Mouse (Mus musculus): ENCODE data around the gene Enox1. TPM values are rescaled to one million over a fixed set of nuclear protein-coding genes. Genes with fewer than 3 reads are reported as not detected.

The Enox1 gene
- polyA plus RNA-seq, 1 experiment from 2014 or later = 37.1 TPM

GRCm38 (mm10) chr14:77387877-77388276 is 231.3 kb downstream of the Enox1 start:
- no peaks in the 10 kb centered on the region for H3K9me3 ChIP-seq
- H3K36me3 ChIP-seq = no peaks in the 10 kb centered on the region
- no peak overlapping the region for H3K4me3 ChIP-seq
- H3K27me3 ChIP-seq (replicated peaks) = no peaks in the 10 kb centered on the region
- no peak overlapping the region for H3K9ac ChIP-seq
- 84% methylated on average over 2 of the region's 2 CpGs for WGBS
- peaks cover 6% of the 10 kb centered on the region for H3K4me1 ChIP-seq
- H3K27ac ChIP-seq = no peak overlapping the region
- ATAC-seq (ENCODE audit: low FRiP score, low read depth) = no peak
- H3K4me2 ChIP-seq (replicated peaks) = no peak overlapping the region

DNA sequence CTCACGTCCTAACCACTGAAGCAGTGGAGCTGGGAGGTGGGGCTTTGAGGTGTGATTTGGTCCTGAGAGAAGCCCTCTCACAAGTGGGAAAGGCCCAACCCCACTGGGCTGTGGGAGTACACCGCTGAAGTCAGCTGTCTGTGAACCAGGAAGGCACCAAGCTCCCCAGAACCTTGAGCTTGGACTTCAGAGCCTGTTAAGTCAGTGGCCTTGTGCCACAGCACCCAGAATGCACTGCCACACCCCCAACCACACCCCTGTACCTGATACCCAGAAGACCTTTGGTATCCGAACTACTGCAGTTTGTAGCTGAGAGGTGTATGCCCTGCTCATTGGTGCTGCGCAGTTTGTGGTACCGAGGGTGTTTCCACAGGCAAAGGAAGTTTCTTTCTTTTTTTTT is 232.7 kb downstream of the Enox1 start:
- Histone ChIP-seq H3K9ac (no peak overlapping the region), H3K36me3 (no peaks in the 10 kb centered on the region), H3K27ac (no peak overlapping the region), H3K4me2 (replicated peaks) (no peak overlapping the region), H3K4me1 (peaks cover 6% of the 10 kb centered on the region), H3K9me3 (no peaks in the 10 kb centered on the region), H3K27me3 (replicated peaks) (no peaks in the 10 kb centered on the region), H3K4me3 (no peak overlapping the region)
- no peak for ATAC-seq (ENCODE audit: low FRiP score, low read depth)
- 92% methylated on average over 5 of the region's 5 CpGs for WGBS

DNA sequence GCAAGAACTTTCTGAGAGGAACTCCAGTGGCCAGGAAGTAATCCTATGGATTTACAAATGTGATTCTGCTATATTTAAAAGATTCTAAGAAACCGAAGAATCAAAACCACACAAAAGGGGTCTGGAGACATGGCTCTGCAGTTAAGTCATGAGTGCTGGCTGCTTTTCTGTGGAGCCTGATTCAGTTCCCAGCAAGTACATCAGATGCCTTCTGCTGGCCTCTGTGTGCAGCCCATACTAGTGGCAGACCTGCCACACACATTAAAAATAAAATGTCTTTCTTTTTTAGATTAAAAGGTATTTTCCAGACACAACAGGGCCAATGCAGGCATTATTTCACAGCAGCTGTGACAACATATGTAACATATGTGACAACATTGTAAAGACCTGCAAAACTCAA is 235.9 kb downstream of the Enox1 start:
- no peaks in the 10 kb centered on the region for H3K27me3 ChIP-seq (replicated peaks)
- no peak overlapping the region for H3K9ac ChIP-seq
- H3K27ac ChIP-seq = no peak overlapping the region
- no peaks in the 10 kb centered on the region for H3K9me3 ChIP-seq
- WGBS = 83% methylated on average over 1 of the region's 1 CpGs
- no peak for ATAC-seq (ENCODE audit: low FRiP score, low read depth)
- no peak overlapping the region for H3K4me3 ChIP-seq
- no peaks in the 10 kb centered on the region for H3K36me3 ChIP-seq
- no peaks in the 10 kb centered on the region for H3K4me1 ChIP-seq
- no peak overlapping the region for H3K4me2 ChIP-seq (replicated peaks)

GRCm38 (mm10) chr14:77406241-77407114 is 249.9 kb downstream of the Enox1 start:
- Histone ChIP-seq H3K4me1 (no peaks in the 10 kb centered on the region), H3K27ac (no peak overlapping the region), H3K4me2 (replicated peaks) (no peak overlapping the region), H3K9ac (no peak overlapping the region), H3K4me3 (no peak overlapping the region), H3K9me3 (no peaks in the 10 kb centered on the region), H3K36me3 (no peaks in the 10 kb centered on the region), H3K27me3 (replicated peaks) (no peaks in the 10 kb centered on the region)
- 82% methylated on average over 5 of the region's 5 CpGs for WGBS
- ATAC-seq (ENCODE audit: low FRiP score, low read depth) = no peak

DNA sequence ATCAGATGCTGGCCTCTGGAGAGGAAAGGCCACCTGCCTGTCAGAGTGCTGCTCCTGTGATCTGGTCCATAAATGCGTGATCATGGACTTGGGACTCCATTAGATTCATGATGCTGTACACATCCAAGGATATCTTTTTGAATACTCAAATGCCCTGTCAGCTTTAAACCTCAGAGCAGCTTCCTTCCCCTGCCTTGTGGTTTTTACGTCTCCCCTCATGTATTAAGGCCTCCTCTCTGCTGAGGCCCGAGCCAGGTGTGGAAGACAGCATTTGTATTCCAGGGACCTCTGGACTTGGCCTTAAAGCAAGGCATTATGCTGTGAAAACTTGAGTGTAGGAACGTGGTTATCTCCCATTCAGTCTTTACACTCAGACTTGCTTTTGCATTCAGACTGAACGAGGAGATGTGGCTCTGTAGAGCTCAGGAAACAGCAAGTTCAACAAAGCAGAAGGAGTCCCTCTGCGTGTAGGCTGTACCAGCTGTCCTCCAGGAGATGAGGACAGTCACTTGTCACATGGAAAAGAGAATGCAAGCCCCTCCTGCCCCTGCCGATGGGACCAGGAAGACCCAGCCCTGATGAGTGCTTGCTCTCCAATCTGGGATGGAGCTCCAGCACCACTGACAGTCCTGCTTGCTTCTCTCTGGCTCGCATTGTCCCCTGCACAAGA is 252.8 kb downstream of the Enox1 start:
- no peak for ATAC-seq (ENCODE audit: low FRiP score, low read depth)
- 86% methylated on average over 8 of the region's 8 CpGs for WGBS
- no peak overlapping the region for H3K27ac ChIP-seq
- no peak overlapping the region for H3K4me2 ChIP-seq (replicated peaks)
- H3K27me3 ChIP-seq (replicated peaks) = no peaks in the 10 kb centered on the region
- no peaks in the 10 kb centered on the region for H3K4me1 ChIP-seq
- H3K4me3 ChIP-seq = no peak overlapping the region
- no peak overlapping the region for H3K9ac ChIP-seq
- no peaks in the 10 kb centered on the region for H3K9me3 ChIP-seq
- no peaks in the 10 kb centered on the region for H3K36me3 ChIP-seq

- Histone ChIP-seq H3K4me1 (no peaks in the 10 kb centered on the region), H3K36me3 (no peaks in the 10 kb centered on the region), H3K4me3 (no peak overlapping the region), H3K4me2 (replicated peaks) (no peak overlapping the region), H3K27me3 (replicated peaks) (no peaks in the 10 kb centered on the region), H3K9ac (no peak overlapping the region), H3K27ac (no peak overlapping the region), H3K9me3 (no peaks in the 10 kb centered on the region)
- 95% methylated on average over 9 of the region's 9 CpGs for WGBS
- ATAC-seq (ENCODE audit: low FRiP score, low read depth) = no peak
These were observed 253.8 kb downstream of the Enox1 start for GRCm38 (mm10) chr14:77410354-77410753.

DNA sequence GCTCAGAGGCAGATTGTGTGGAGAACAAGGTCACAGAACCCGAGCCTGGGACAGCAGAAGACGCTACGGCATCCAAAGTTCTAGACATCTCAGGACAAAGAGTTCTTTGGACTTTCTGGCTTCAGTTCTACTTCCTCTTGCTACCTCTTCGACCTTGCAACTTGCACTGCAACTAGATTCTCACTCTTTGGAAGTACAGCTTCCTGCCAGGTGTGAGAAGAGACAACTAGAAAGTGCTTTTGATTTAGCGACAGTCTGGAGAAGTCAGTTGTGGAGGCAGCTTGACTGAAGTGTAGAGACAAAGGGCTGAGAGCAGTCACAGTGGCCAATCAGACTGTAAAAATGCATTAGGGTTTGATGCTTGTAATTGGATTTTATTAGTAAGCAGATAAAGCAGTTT is 256.5 kb downstream of the Enox1 start:
- 81% methylated on average over 5 of the region's 5 CpGs for WGBS
- Histone ChIP-seq H3K4me3 (no peak overlapping the region), H3K9ac (no peak overlapping the region), H3K4me1 (no peaks in the 10 kb centered on the region), H3K9me3 (no peaks in the 10 kb centered on the region), H3K4me2 (replicated peaks) (no peak overlapping the region), H3K27ac (no peak overlapping the region), H3K27me3 (replicated peaks) (no peaks in the 10 kb centered on the region), H3K36me3 (no peaks in the 10 kb centered on the region)
- no peak for ATAC-seq (ENCODE audit: low FRiP score, low read depth)

- Histone ChIP-seq H3K27me3 (replicated peaks) (no peaks in the 10 kb centered on the region), H3K9ac (no peak overlapping the region), H3K4me1 (no peaks in the 10 kb centered on the region), H3K27ac (no peak overlapping the region), H3K4me3 (no peak overlapping the region), H3K9me3 (no peaks in the 10 kb centered on the region), H3K36me3 (no peaks in the 10 kb centered on the region), H3K4me2 (replicated peaks) (no peak overlapping the region)
- 76% methylated on average over 2 of the region's 2 CpGs for WGBS
- no peak for ATAC-seq (ENCODE audit: low FRiP score, low read depth)
These were observed 259.8 kb downstream of the Enox1 start for GRCm38 (mm10) chr14:77416358-77416757.

DNA sequence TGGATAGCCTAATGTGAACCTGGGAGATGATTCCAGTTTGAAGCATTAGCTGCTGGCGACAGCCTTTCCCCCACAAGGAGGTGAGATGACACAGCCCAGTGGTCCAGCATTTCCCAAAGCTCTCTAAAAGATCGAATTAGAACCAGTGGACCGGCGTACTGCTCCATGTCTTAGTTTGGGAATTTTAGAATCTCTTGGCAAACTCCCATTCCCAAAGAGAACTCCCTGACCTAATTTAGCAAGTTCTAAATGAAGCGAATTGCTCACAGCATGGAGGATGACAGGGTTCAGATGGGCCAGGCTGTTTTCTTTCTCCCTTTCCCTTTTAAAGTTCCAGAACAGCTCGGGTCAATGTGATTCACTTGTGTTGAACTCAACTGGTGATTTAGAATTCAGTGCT is 264.5 kb downstream of the Enox1 start:
- no peaks in the 10 kb centered on the region for H3K27me3 ChIP-seq (replicated peaks)
- H3K9me3 ChIP-seq = no peaks in the 10 kb centered on the region
- H3K4me1 ChIP-seq = no peaks in the 10 kb centered on the region
- ATAC-seq (ENCODE audit: low FRiP score, low read depth) = no peak
- H3K4me3 ChIP-seq = no peak overlapping the region
- H3K27ac ChIP-seq = no peak overlapping the region
- H3K9ac ChIP-seq = no peak overlapping the region
- no peaks in the 10 kb centered on the region for H3K36me3 ChIP-seq
- WGBS = 70% methylated on average over 6 of the region's 6 CpGs
- no peak overlapping the region for H3K4me2 ChIP-seq (replicated peaks)

- H3K27ac ChIP-seq = no peak overlapping the region
- H3K4me1 ChIP-seq = no peaks in the 10 kb centered on the region
- H3K27me3 ChIP-seq (replicated peaks) = no peaks in the 10 kb centered on the region
- H3K9me3 ChIP-seq = no peaks in the 10 kb centered on the region
- 87% methylated on average over 9 of the region's 9 CpGs for WGBS
- H3K9ac ChIP-seq = no peak overlapping the region
- no peaks in the 10 kb centered on the region for H3K36me3 ChIP-seq
- no peak overlapping the region for H3K4me2 ChIP-seq (replicated peaks)
- ATAC-seq (ENCODE audit: low FRiP score, low read depth) = no peak
- H3K4me3 ChIP-seq = no peak overlapping the region
These were observed 266.6 kb downstream of the Enox1 start for GRCm38 (mm10) chr14:77423194-77423593.

DNA sequence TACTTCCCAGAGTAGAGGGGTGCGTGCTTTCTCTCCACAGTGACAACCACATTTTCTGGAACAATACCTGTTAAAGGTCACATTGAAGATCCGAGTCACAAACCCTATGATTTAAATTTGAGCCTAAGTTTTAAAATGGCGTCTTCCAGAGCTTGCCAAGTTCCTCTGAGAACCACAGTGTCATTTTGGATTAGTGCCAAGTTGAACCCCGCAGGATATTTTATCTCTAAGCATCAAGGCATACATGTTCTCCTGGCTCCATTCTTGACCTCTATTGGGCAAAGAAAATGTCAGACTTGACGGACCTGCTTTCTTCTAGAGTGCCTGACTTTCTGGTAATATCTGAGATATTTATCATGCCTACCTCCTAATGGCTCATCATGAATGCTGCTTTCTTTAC is 282.9 kb downstream of the Enox1 start:
- Histone ChIP-seq H3K27ac (no peak overlapping the region), H3K36me3 (no peaks in the 10 kb centered on the region), H3K9ac (no peak overlapping the region), H3K4me3 (no peak overlapping the region), H3K9me3 (no peaks in the 10 kb centered on the region), H3K4me2 (replicated peaks) (no peak overlapping the region), H3K4me1 (no peaks in the 10 kb centered on the region), H3K27me3 (replicated peaks) (no peaks in the 10 kb centered on the region)
- WGBS = 86% methylated on average over 5 of the region's 5 CpGs
- ATAC-seq (ENCODE audit: low FRiP score, low read depth) = no peak

DNA sequence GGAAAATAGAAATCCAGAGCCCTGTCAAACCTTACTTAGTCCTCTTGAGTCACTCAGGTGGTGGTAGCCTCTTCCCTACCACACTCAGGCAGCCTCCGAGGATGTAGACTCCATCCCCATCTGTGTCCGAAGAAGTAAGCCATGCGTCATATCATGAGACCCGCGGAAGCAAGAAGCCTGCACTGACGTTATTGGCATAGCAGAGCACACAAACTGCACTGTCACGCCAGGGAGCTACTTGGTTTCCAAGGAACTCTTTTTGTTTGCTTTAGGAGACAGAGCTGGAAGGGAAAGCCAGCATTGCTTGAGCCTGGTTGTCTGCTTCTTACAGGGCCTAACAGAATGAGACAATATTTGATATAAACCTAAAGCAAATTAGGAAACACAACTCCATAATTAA is 284.2 kb downstream of the Enox1 start:
- Histone ChIP-seq H3K4me2 (replicated peaks) (no peak overlapping the region), H3K27me3 (replicated peaks) (no peaks in the 10 kb centered on the region), H3K9ac (no peak overlapping the region), H3K9me3 (no peaks in the 10 kb centered on the region), H3K36me3 (no peaks in the 10 kb centered on the region), H3K4me1 (no peaks in the 10 kb centered on the region), H3K4me3 (no peak overlapping the region), H3K27ac (no peak overlapping the region)
- 89% methylated on average over 7 of the region's 7 CpGs for WGBS
- no peak for ATAC-seq (ENCODE audit: low FRiP score, low read depth)

DNA sequence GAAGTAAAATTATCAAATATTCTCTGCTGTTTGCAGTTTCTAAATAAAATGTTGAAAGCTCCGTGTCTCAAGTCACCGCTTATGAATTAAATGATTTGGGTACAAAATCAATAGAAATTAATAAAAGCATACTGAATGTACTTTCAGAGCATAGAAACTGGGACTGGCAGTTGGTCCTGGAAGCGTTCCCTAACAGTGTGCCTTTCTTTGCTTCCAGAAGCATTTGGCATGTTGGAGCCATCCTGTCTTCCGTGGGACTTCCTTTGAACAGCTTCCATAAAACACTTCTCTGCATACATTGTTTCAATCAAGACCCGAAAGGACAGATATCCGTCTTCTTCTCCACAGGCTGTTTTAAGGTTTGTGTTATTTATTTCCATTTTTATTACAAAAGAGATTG is 285.0 kb downstream of the Enox1 start:
- H3K27ac ChIP-seq = no peak overlapping the region
- no peak for ATAC-seq (ENCODE audit: low FRiP score, low read depth)
- 89% methylated on average over 6 of the region's 6 CpGs for WGBS
- H3K9ac ChIP-seq = no peak overlapping the region
- no peak overlapping the region for H3K4me3 ChIP-seq
- H3K36me3 ChIP-seq = no peaks in the 10 kb centered on the region
- H3K4me1 ChIP-seq = no peaks in the 10 kb centered on the region
- no peak overlapping the region for H3K4me2 ChIP-seq (replicated peaks)
- H3K9me3 ChIP-seq = no peaks in the 10 kb centered on the region
- no peaks in the 10 kb centered on the region for H3K27me3 ChIP-seq (replicated peaks)

Measured in neural tube, embryonic 12.5 days (tissue).